Mouse (Mus musculus) spleen, adult 2 months (tissue): ENCODE results near the gene Pax5.

Experiments used
- CTCF ChIP-seq: fragments of 200-500 bp; IDR thresholded peaks from 2 replicates; pipeline ENCODE4 v1.5.1; 2011; ENCODE audit warnings: mild to moderate bottlenecking, inconsistent platforms; ENCODE audit not compliant: insufficient read depth, insufficient read length, insufficient replicate concordance; ENCODE audit errors: extremely low read depth
- POLR2A ChIP-seq: fragments of 200-500 bp; IDR thresholded peaks from 2 replicates; pipeline ENCODE4 v1.6.1; 2011; ENCODE audit warnings: low read depth, low read length, inconsistent platforms

- TF ChIP-seq POLR2A (no peak), CTCF (no peak)
Measured at GRCm38 (mm10) chr4:44495836-44496235, 214.5 kb downstream of the Pax5 start.
